Mouse (Mus musculus) urinary bladder, adult 2 months (tissue): ENCODE measurements around the gene Micu2. TPM values are rescaled to one million over a fixed set of nuclear protein-coding genes. Genes with fewer than 3 reads are reported as not detected.

ENCODE experiments used
- DNase-seq: peaks from one replicate; pipeline ENCODE4 v3.0.0; 2022; ENCODE audit warnings: low spot score
- polyA plus RNA-seq: library from polyadenylated mRNA; depleted of rRNA; stranded (reverse); fragments of >200 nt; gene quantifications from 2 replicates; pipeline ENCODE4 v1.2.3, GENCODE M21; 2012; rRNA removed

Gene Micu2
- polyA plus RNA-seq, 1 experiment: 35.2 TPM

DNA sequence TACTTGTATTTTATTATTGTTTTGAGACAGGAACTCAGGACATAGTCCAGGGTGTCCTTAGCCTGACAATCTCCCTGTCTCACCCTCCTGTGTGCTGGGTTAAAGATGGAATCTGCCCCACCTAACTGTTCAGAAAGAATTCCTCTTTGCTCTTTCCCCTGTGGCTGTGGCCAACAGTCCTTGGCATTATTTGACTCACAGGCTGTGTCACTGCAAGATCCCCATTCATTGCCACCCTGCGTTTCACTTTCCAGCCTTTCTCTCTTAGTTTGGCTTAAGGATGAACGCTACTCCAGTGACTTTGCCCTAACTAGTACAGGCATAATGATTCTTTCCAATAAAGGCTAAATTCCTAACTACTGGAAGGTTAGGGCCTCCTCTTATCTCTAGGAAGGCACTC is 104.7 kb downstream of the Micu2 start:
- DNase-seq: no peak

- no peak for DNase-seq
Observed at GRCm38 (mm10) chr14:57892961-57893360, 106.1 kb downstream of the Micu2 start.

- DNase-seq: peak; percentile 92
Observed at GRCm38 (mm10) chr14:57890011-57890842, 108.8 kb downstream of the Micu2 start, which contains the start of gene Zdhhc20. Gene Zdhhc20 (minus strand): TSS chr14:57890276.

DNA sequence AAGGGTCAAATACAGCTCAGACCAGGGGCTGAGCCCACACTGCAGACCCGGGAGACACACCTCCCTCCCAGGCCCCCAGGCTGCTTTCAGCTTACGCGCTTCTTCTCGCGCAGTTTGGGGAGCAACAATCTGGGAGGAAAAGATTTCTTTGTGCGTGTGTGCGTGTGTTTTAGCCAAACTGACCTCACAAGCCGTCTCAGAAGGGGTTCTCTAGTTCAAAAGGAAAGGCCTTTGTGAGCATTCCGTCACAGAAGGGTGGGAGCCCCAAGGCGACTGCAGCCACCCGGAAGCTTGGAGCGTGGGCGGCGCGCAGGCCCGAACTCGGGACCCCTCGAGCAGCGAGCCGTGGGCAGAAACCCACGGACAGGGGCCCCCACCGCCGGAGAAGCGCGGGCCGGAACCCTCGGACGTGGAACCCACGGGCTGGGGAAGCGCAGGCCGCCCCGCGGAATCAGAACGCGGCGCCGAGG is 109.5 kb downstream of the Micu2 start:
- DNase-seq: peak; percentile 26

- DNase-seq: no peak
Observed at GRCm38 (mm10) chr14:57887171-57887570, 111.9 kb downstream of the Micu2 start.

DNA sequence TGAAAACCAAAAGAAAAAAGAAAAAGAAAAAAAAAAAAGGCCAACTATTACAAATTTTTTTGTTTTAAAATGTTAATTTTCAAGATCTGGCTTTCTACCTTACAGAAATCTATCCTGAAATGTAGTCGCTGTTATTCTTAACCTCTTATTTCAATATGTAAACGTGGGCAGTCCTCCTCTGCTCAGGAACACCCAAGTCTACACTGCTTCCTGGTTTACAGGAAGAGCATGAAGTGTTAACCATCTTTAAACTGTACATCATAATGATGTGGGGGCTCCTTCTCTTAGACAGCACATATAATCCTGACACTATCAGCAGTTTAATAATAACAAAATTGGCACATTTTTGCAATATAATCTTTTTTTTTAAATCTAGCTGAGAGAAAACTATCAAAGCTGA is 113.0 kb downstream of the Micu2 start:
- no peak for DNase-seq

DNA sequence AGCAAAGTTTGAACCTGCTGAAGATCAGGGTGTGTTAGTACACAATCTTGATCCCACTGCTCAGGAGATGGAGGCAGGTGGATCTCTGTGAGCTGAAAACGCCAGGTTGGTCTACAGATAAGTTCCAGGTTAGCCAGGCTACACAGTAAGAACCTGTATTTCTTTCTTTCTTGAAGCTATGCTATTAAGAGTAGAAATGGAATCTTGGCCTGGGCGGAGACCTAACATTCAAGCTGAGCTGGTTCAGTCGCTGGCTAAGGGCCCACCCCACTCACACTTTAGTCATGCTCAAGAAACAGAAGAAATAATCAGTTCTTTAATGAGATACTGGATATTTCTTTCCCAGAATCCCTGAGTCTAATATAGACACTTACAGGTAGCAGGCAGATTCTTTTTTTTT is 115.7 kb downstream of the Micu2 start:
- no peak for DNase-seq

DNA sequence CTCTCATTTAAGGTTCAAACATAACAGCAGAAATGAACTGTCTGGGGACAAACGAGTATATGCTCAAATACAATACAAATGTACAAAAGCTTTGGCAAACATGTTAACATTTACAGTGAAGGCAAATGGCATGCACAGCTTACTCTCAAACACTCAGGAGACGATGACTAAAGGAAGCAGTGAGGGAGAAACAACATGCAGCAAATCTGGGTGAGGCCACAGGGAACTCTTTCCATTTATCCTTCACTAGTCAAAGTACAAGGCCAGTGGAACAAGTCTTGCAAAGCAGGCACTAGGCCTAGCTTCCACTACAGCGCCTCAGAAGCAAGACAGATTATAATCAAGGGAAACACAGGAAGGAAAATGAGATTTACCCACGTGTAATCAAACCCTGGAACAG is 116.3 kb downstream of the Micu2 start:
- DNase-seq: no peak

GRCm38 (mm10) chr14:57881793-57882192 is 117.3 kb downstream of the Micu2 start:
- no peak for DNase-seq

DNA sequence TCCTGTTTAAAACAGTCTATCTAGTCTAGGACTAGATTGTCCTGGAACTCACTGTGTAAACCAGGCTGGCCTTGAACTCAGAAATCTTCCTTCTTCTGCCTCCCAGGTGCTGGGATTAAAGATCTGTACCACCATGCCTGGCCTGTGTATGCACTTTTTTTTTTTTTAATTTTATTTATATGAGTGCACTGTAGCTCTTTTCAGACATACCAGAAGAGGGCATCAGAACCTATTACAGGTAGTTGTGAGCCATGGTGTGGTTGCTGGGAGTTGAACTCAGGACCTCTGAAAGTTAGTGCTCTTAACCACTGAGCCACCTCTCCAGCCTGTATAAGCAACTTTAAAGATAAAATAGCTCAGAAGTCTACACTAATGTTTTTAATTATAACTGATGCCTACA is 118.0 kb downstream of the Micu2 start:
- no peak for DNase-seq

DNA sequence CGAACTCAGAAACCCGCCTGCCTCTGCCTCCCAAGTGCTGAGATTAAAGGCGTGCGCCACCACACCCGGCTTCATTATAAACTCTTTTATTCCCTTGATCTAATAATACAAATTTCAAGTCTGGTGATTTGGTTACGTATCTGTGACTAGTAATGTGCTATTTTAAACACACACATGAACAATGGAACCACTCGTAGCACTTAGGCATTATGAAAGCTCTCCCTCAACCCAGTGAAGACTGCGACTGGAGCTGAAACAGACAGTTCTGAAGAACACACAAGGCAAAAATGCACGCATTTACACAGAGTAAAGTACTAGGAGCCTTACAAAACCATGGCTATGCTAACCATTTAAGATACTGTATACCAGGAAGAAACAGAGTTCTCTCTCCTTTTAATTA is 121.1 kb downstream of the Micu2 start:
- no peak for DNase-seq

GRCm38 (mm10) chr14:57866676-57867276 is 132.3 kb downstream of the Micu2 start:
- DNase-seq: no peak

Other genes starting within 250 kb of the Micu2 start
- 35.2 and 35.9 TPM in 2 replicates for gene Lats2, start 240.9 kb downstream of the Micu2 start, polyA plus RNA-seq
- 38.9 and 49.8 TPM in 2 replicates for gene Sap18, start 201.1 kb downstream of the Micu2 start, polyA plus RNA-seq
- gene Ska3, start 173.1 kb downstream of the Micu2 start, polyA plus RNA-seq: 0.50 and 1.1 TPM in 2 replicates
- 63.2 and 78.3 TPM in 2 replicates for gene Mrpl57, start 173.0 kb downstream of the Micu2 start, polyA plus RNA-seq
- 29.8 and 31.0 TPM in 2 replicates for gene Zdhhc20, start 109.0 kb downstream of the Micu2 start, polyA plus RNA-seq
- gene Fgf9, start 71.3 kb upstream of the Micu2 start, polyA plus RNA-seq: 6.2 and 8.7 TPM in 2 replicates